Mouse (Mus musculus) lung, embryonic 16.5 days (tissue): ENCODE data around the gene Paip2b. TPM values are rescaled to one million over a fixed set of nuclear protein-coding genes. Genes with fewer than 3 reads are reported as not detected.

Experiments used
- ATAC-seq: fragments of 200-750 bp; cut with Nextera tagmentation; 2 replicates; pipeline ENCODE4 v1.8.0; 2017; ENCODE audit warnings: low read depth, mild to moderate bottlenecking, moderate library complexity
- H3K27ac ChIP-seq: fragments of 300-500 bp; sonication (generic); 2 replicates; pipeline ENCODE4 v1.5.1; 2014; ENCODE audit warnings: mild to moderate bottlenecking, control low read depth, low read length
- H3K27me3 ChIP-seq: fragments of 300-500 bp; sonication (generic); 2 replicates; pipeline ENCODE4 v1.6.1; 2014; ENCODE audit warnings: low read depth, low read length, mixed read lengths; ENCODE audit not compliant: control insufficient read depth, insufficient read depth
- H3K36me3 ChIP-seq: fragments of 300-500 bp; sonication (generic); 2 replicates; pipeline ENCODE4 v1.6.1; 2014; ENCODE audit warnings: low read length; ENCODE audit not compliant: control insufficient read depth, insufficient read depth
- H3K4me1 ChIP-seq: fragments of 300-500 bp; sonication (generic); replicated peaks from 2 replicates; pipeline ENCODE4 v1.6.1; 2014; ENCODE audit warnings: low read length, mixed read lengths; ENCODE audit not compliant: control insufficient read depth, insufficient read depth
- H3K4me2 ChIP-seq: fragments of 300-500 bp; sonication (generic); 2 replicates; pipeline ENCODE4 v1.6.1; 2014; ENCODE audit warnings: low read depth, low read length, control low read depth
- H3K4me3 ChIP-seq: fragments of 300-500 bp; sonication (generic); 2 replicates; pipeline ENCODE4 v1.5.1; 2014; ENCODE audit warnings: mild to moderate bottlenecking, low read length, control low read depth
- H3K9ac ChIP-seq: fragments of 300-500 bp; sonication (generic); 2 replicates; pipeline ENCODE4 v1.6.1; 2014; ENCODE audit warnings: low read length, control low read depth
- H3K9me3 ChIP-seq: fragments of 300-500 bp; sonication (generic); 2 replicates; pipeline ENCODE4 v1.6.1; 2016; ENCODE audit warnings: low read length; ENCODE audit not compliant: control insufficient read depth
- WGBS: fragments of 180-500 bp; shearing (Covaris S2); extraction: QIAGEN DNeasy Blood & Tissue Kit; methylation state at CpG from one replicate; pipeline ENCODE4 v1.1.7; 2014; 5-methylcytosine and 5-hydroxymethylcytosine counted together
- polyA plus RNA-seq: library from polyadenylated mRNA; unstranded; fragments of >200 nt; fragmentation: Nextera tagmentation; extraction: Ambion mirVana; gene quantifications from 2 replicates; pipeline ENCODE4 v1.2.1, GENCODE M21; 2015

Paip2b gene
- polyA plus RNA-seq, 1 experiment from 2014 or later = 18.2 TPM

GRCm38 (mm10) chr6:83762880-83763431, 68.6 kb downstream of the Paip2b start:
- 3% methylated on average over 35 of the region's 35 CpGs for WGBS
- Histone ChIP-seq H3K4me3 (peak overlapping the region; percentile 42), H3K27me3 (peaks cover 38% of the 10 kb centered on the region), H3K4me2 (peak overlapping the region; percentile 59), H3K9me3 (no peaks in the 10 kb centered on the region), H3K27ac (no peak overlapping the region), H3K36me3 (no peaks in the 10 kb centered on the region), H3K4me1 (peaks cover 8% of the 10 kb centered on the region), H3K9ac (peak overlapping the region; percentile 59)
- peak; percentile 74 for ATAC-seq

- WGBS = 27% methylated on average over 6 of the region's 6 CpGs
- Histone ChIP-seq H3K27ac (no peak within 1 kb of the TSS), H3K36me3 (no peaks in the 10 kb centered on the region), H3K9me3 (no peaks in the 10 kb centered on the region), H3K9ac (peak within 1 kb of the TSS; percentile 59), H3K4me3 (peak within 1 kb of the TSS; percentile 42), H3K4me1 (peaks cover 8% of the 10 kb centered on the region), H3K27me3 (peaks cover 43% of the 10 kb centered on the region), H3K4me2 (peak within 1 kb of the TSS; percentile 59)
- no peak for ATAC-seq
Observed at GRCm38 (mm10) chr6:83762344-83762743, 69.2 kb downstream of the Paip2b start, which contains the start of gene Ankrd53. Gene Ankrd53 (plus strand): TSS chr6:83762644.

- Histone ChIP-seq H3K9ac (no peak overlapping the region), H3K4me3 (no peak overlapping the region), H3K27ac (no peak overlapping the region), H3K4me1 (no peaks in the 10 kb centered on the region; the same call in 1 of the 2 replicates), H3K27me3 (peaks cover 36% of the 10 kb centered on the region), H3K36me3 (no peaks in the 10 kb centered on the region), H3K4me2 (no peak overlapping the region), H3K9me3 (no peaks in the 10 kb centered on the region)
- 61% methylated on average over 9 of the region's 9 CpGs for WGBS
- ATAC-seq = no peak
Observed at GRCm38 (mm10) chr6:83756051-83756450, 75.5 kb downstream of the Paip2b start.

Other genes starting within 250 kb of the Paip2b start
- 0.08 and 0.35 TPM in 2 replicates for gene Clec4f, start 175.6 kb downstream of the Paip2b start, polyA plus RNA-seq
- gene Cd207, start 153.9 kb downstream of the Paip2b start, polyA plus RNA-seq = not detected in 2 replicates
- not detected in 2 replicates for gene Vax2, start 120.5 kb downstream of the Paip2b start, polyA plus RNA-seq
- gene Atp6v1b1, start 88.8 kb downstream of the Paip2b start, polyA plus RNA-seq = 1.4 TPM in 2 replicates
- gene Ankrd53, start 69.1 kb downstream of the Paip2b start, polyA plus RNA-seq = 0.14 TPM in 1 of 2 replicates, not detected in the other
- gene Tex261, start 55.9 kb downstream of the Paip2b start, polyA plus RNA-seq = 86.3 and 105 TPM in 2 replicates
- 58.3 and 63.5 TPM in 2 replicates for gene Nagk, start 36.8 kb downstream of the Paip2b start, polyA plus RNA-seq
- 56.6 and 58.7 TPM in 2 replicates for gene Zfp638, start 35.4 kb upstream of the Paip2b start, polyA plus RNA-seq
- gene Dysf, start 176.8 kb upstream of the Paip2b start, polyA plus RNA-seq = 9.4 TPM in 2 replicates